Mouse (Mus musculus) T-helper 17 cell (primary cell): ENCODE data around the gene Atp6v0a4.

Experiments used
- in situ Hi-C, 2 experiments: fragments of 300-600 bp; cut with MboI, MseI; formaldehyde crosslinking; loops; 1 replicate in 1 of 2; 2 replicates in 1 of 2; pipeline ENCODE4 v1.15.1; 2025; ENCODE audit warnings: high pct_unique_total_duplicates in 2 of 2

Atp6v0a4 gene

GRCm38 (mm10) chr6:38081727-38082341 is 42.6 kb downstream of the Atp6v0a4 start:
- in situ Hi-C loops: no loop called here

GRCm38 (mm10) chr6:38080364-38080763 is 44.0 kb downstream of the Atp6v0a4 start:
- in situ Hi-C loops: no loop called here

GRCm38 (mm10) chr6:38073592-38073991 is 50.8 kb downstream of the Atp6v0a4 start:
- in situ Hi-C loops: no loop called here

GRCm38 (mm10) chr6:38072137-38072796 is 52.1 kb downstream of the Atp6v0a4 start:
- in situ Hi-C loops: no loop called here

- in situ Hi-C loops: no loop called here
These were observed 53.1 kb downstream of the Atp6v0a4 start for GRCm38 (mm10) chr6:38071256-38071655.

- in situ Hi-C loops: loop anchor here in 1 of 2 experiments (5.0 kb wide), 2 partner anchors 54 to 474 kb away; no protein-coding TSS in a partner anchor
These were observed 58.2 kb downstream of the Atp6v0a4 start for GRCm38 (mm10) chr6:38066215-38066614.

- in situ Hi-C loops: loop anchor here in 1 of 2 experiments (5.0 kb wide), 2 partner anchors 53 to 473 kb away; no protein-coding TSS in a partner anchor
These were observed 58.8 kb downstream of the Atp6v0a4 start for GRCm38 (mm10) chr6:38065501-38066122.

- in situ Hi-C loops: loop anchor here in 1 of 2 experiments (5.0 kb wide), 2 partner anchors 53 to 473 kb away; no protein-coding TSS in a partner anchor
These were observed 59.3 kb downstream of the Atp6v0a4 start for GRCm38 (mm10) chr6:38065122-38065500.

GRCm38 (mm10) chr6:38064621-38065020 is 59.8 kb downstream of the Atp6v0a4 start:
- in situ Hi-C loops: loop anchor here in 1 of 2 experiments (5.0 kb wide), 2 partner anchors 52 to 472 kb away; no protein-coding TSS in a partner anchor

- in situ Hi-C loops: loop anchor here in 1 of 2 experiments (5.0 kb wide), 1 partner anchor 597 kb away; no protein-coding TSS in a partner anchor
These were observed 65.6 kb downstream of the Atp6v0a4 start for GRCm38 (mm10) chr6:38058805-38059204.

- in situ Hi-C loops: loop anchor here in 1 of 2 experiments (5.0 kb wide), 1 partner anchor 593 kb away; no protein-coding TSS in a partner anchor
These were observed 68.7 kb downstream of the Atp6v0a4 start for GRCm38 (mm10) chr6:38055471-38056330.

GRCm38 (mm10) chr6:38049601-38050000 is 74.8 kb downstream of the Atp6v0a4 start:
- in situ Hi-C loops: no loop called here

- in situ Hi-C loops: no loop called here
These were observed 75.4 kb downstream of the Atp6v0a4 start for GRCm38 (mm10) chr6:38048800-38049561.

- in situ Hi-C loops: no loop called here
These were observed 76.4 kb downstream of the Atp6v0a4 start for GRCm38 (mm10) chr6:38048003-38048402.

GRCm38 (mm10) chr6:38046838-38047237 is 77.5 kb downstream of the Atp6v0a4 start, which contains the start of gene Svopl:
Gene Svopl (minus strand): TSS chr6:38046996.
- in situ Hi-C loops: no loop called here

GRCm38 (mm10) chr6:38032801-38033566 is 91.4 kb downstream of the Atp6v0a4 start:
- in situ Hi-C loops: no loop called here

GRCm38 (mm10) chr6:38031924-38032540 is 92.4 kb downstream of the Atp6v0a4 start:
- in situ Hi-C loops: no loop called here

GRCm38 (mm10) chr6:38028205-38028604 is 96.2 kb downstream of the Atp6v0a4 start:
- in situ Hi-C loops: no loop called here

GRCm38 (mm10) chr6:38027771-38028170 is 96.6 kb downstream of the Atp6v0a4 start:
- in situ Hi-C loops: no loop called here
